Mouse (Mus musculus) G1E-ER4 (cell line): ENCODE results near the gene Arhgap22. TPM values are rescaled to one million over a fixed set of nuclear protein-coding genes. Genes with fewer than 3 reads are reported as not detected.

Source experiments
- GATA1 ChIP-seq: IDR thresholded peaks from one replicate; pipeline ENCODE4 v1.8.0; 2012; ENCODE audit warnings: low read length, inconsistent platforms
- polyA plus RNA-seq: library from polyadenylated mRNA; stranded (reverse); fragments of >175 nt; gene quantifications from 2 replicates; pipeline ENCODE4 v1.2.3, GENCODE M21; 2012

Gene Arhgap22
- polyA plus RNA-seq, 1 experiment: not detected

GRCm38 (mm10) chr14:33205280-33205965, 8.4 kb upstream of the Arhgap22 start:
- TF ChIP-seq GATA1: no peak

GRCm38 (mm10) chr14:33207011-33207410, 6.8 kb upstream of the Arhgap22 start:
- TF ChIP-seq GATA1: no peak

GRCm38 (mm10) chr14:33208331-33208730, 5.5 kb upstream of the Arhgap22 start:
- no peak for TF ChIP-seq GATA1

GRCm38 (mm10) chr14:33210806-33211205, 3.0 kb upstream of the Arhgap22 start:
- TF ChIP-seq GATA1: no peak

GRCm38 (mm10) chr14:33212271-33212957, 1.4 kb upstream of the Arhgap22 start:
- TF ChIP-seq GATA1: no peak

GRCm38 (mm10) chr14:33212958-33213309, 892 bp upstream of the Arhgap22 start:
- no peak for TF ChIP-seq GATA1

GRCm38 (mm10) chr14:33214767-33215128, 922 bp downstream of the Arhgap22 start:
- TF ChIP-seq GATA1: no peak

- no peak for TF ChIP-seq GATA1
These were observed 1.3 kb downstream of the Arhgap22 start for GRCm38 (mm10) chr14:33215163-33215562.

GRCm38 (mm10) chr14:33216343-33217208, 2.8 kb downstream of the Arhgap22 start:
- TF ChIP-seq GATA1: no peak

GRCm38 (mm10) chr14:33225235-33225634, 11.4 kb downstream of the Arhgap22 start:
- TF ChIP-seq GATA1: no peak

GRCm38 (mm10) chr14:33230672-33231071, 16.8 kb downstream of the Arhgap22 start:
- TF ChIP-seq GATA1: no peak

GRCm38 (mm10) chr14:33231311-33231710, 17.5 kb downstream of the Arhgap22 start:
- no peak for TF ChIP-seq GATA1

GRCm38 (mm10) chr14:33232048-33232447, 18.2 kb downstream of the Arhgap22 start:
- no peak for TF ChIP-seq GATA1

GRCm38 (mm10) chr14:33235661-33236060, 21.8 kb downstream of the Arhgap22 start:
- no peak for TF ChIP-seq GATA1

GRCm38 (mm10) chr14:33240400-33240799, 26.6 kb downstream of the Arhgap22 start:
- TF ChIP-seq GATA1: no peak

GRCm38 (mm10) chr14:33243261-33243660, 29.4 kb downstream of the Arhgap22 start:
- TF ChIP-seq GATA1: no peak

GRCm38 (mm10) chr14:33244519-33244918, 30.7 kb downstream of the Arhgap22 start:
- TF ChIP-seq GATA1: no peak
